Mouse (Mus musculus): ENCODE measurements around the gene Lrrc38. TPM values are rescaled to one million over a fixed set of nuclear protein-coding genes. Genes with fewer than 3 reads are reported as not detected.

The Lrrc38 gene
- polyA plus RNA-seq, 1 experiment from 2014 or later: 0.07 TPM

- Histone ChIP-seq H3K27me3 (no peaks in the 10 kb centered on the region), H3K4me1 (0 out of 2 replicates have a peak, but pooled peaks cover 6% of the 10 kb centered on the region), H3K27ac (peak within 1 kb of the TSS; percentile 84), H3K36me3 (peaks cover 31% of the 10 kb centered on the region), H3K9me3 (no peaks in the 10 kb centered on the region), H3K4me3 (peak within 1 kb of the TSS; percentile 68), H3K4me2 (peak within 1 kb of the TSS; percentile 50), H3K9ac (peak within 1 kb of the TSS; percentile 52)
- under 1% methylated on average over 50 of the region's 50 CpGs for WGBS
- peak; percentile 95 for ATAC-seq (ENCODE audit: borderline replicate concordance, extremely low read depth, low FRiP score, low TSS enrichment)
Measured at GRCm38 (mm10) chr4:143412219-143413092, 62.9 kb downstream of the Lrrc38 start, which contains the start of gene Pramef8. Pramef8 (plus strand) TSS chr4:143412426.

GRCm38 (mm10) chr4:143413621-143414020, 64.1 kb downstream of the Lrrc38 start:
- Histone ChIP-seq H3K4me3 (no peak overlapping the region), H3K27me3 (no peaks in the 10 kb centered on the region), H3K9me3 (no peaks in the 10 kb centered on the region), H3K27ac (no peak overlapping the region), H3K4me2 (no peak overlapping the region), H3K9ac (no peak overlapping the region), H3K4me1 (0 out of 2 replicates have a peak, but pooled peaks cover 6% of the 10 kb centered on the region), H3K36me3 (peaks cover 42% of the 10 kb centered on the region)
- WGBS: 88% methylated on average over 1 of the region's 1 CpGs
- ATAC-seq (ENCODE audit: borderline replicate concordance, extremely low read depth, low FRiP score, low TSS enrichment): no peak

DNA sequence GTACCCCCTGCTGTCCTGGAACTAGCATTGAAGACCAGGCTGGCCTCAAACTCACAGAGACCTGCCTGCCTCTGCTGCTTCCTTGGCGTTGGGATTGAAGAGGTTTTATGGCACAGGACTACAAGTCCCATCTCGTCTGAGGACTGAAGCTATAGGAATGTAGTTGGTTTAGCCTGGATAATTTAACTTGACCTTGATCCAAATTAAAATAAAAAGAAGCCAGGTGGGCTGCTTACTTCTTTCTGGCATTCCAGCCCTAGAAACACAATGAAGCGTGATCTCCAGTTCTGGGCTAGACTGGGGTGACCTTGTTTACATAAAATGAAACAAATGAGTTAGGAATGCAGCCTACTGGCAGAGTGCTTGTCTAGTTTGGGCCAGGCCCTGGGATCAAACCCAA, 64.6 kb downstream of the Lrrc38 start:
- WGBS: 94% methylated on average over 3 of the region's 3 CpGs
- H3K36me3 ChIP-seq: peaks cover 47% of the 10 kb centered on the region
- ATAC-seq (ENCODE audit: borderline replicate concordance, extremely low read depth, low FRiP score, low TSS enrichment): no peak

More for the DNA sequence above, 64.6 kb downstream of the Lrrc38 start:
- Histone ChIP-seq H3K9me3 (no peaks in the 10 kb centered on the region), H3K4me3 (no peak overlapping the region), H3K27me3 (no peaks in the 10 kb centered on the region), H3K27ac (no peak overlapping the region), H3K4me1 (0 out of 2 replicates have a peak, but pooled peaks cover 6% of the 10 kb centered on the region), H3K9ac (no peak overlapping the region), H3K4me2 (no peak overlapping the region)

Other genes with a start within 250 kb of the Lrrc38 start
- gene Prdm2, start 136.8 kb upstream of the Lrrc38 start, polyA plus RNA-seq (2015; fragmentation: Nextera tagmentation; extraction: Ambion mirVana): 10.5 and 11.7 TPM in 2 replicates
- gene Pdpn, start 50.2 kb upstream of the Lrrc38 start, polyA plus RNA-seq (2015; fragmentation: Nextera tagmentation; extraction: Ambion mirVana): 47.2 and 51.0 TPM in 2 replicates
- not detected in 2 replicates for gene Pramel1, start 44.7 kb downstream of the Lrrc38 start, polyA plus RNA-seq (2015; fragmentation: Nextera tagmentation; extraction: Ambion mirVana)
- 17.4 and 19.7 TPM in 2 replicates for gene Pramef8, start 62.7 kb downstream of the Lrrc38 start, polyA plus RNA-seq (2015; fragmentation: Nextera tagmentation; extraction: Ambion mirVana)
- gene Oog4, start 100.6 kb downstream of the Lrrc38 start, polyA plus RNA-seq (2015; fragmentation: Nextera tagmentation; extraction: Ambion mirVana): not detected in 2 replicates
- not detected in 2 replicates for gene Gm13043, start 161.6 kb downstream of the Lrrc38 start, polyA plus RNA-seq (2015; fragmentation: Nextera tagmentation; extraction: Ambion mirVana)
- not detected in 2 replicates for gene Gm13040, start 186.2 kb downstream of the Lrrc38 start, polyA plus RNA-seq (2015; fragmentation: Nextera tagmentation; extraction: Ambion mirVana)
- not detected in 2 replicates for gene BC080695, start 201.9 kb downstream of the Lrrc38 start, polyA plus RNA-seq (2015; fragmentation: Nextera tagmentation; extraction: Ambion mirVana)
- not detected in 2 replicates for gene Gm13057, start 202.0 kb downstream of the Lrrc38 start, polyA plus RNA-seq (2015; fragmentation: Nextera tagmentation; extraction: Ambion mirVana)